11 mouse cellular contexts compared by ENCODE assay signal in the genomic region with DNA sequence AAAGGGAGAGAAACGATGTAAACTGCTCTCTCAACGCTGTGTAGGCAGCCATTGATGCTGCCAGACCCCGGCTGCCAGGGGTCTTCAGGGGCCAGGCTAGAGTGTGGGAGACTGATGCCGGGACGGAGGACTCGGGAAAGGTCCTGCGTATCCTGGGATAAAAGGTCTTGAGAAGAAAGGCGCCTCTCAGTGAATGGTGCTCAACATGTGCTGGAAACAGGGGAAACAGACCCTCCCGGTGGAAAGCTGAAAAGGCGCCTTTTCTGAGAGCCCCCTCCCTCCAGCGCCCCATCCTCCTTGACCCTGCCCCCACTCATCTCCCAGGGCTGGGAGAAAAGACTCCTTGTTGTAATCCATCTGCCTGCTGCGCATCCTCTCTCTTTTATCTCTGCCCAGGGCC.
DNase-seq lines count a peak whose midpoint lies in the region; ATAC-seq lines count a peak whose summit lies in the region.
"Had no signal": no experiment of that assay in that cellular context is flagged by ENCODE, and none has a peak within 500 bp of the region (broad histone marks: within the 10 kb centered on the region; RNA-seq: fewer than 3 reads in every experiment).

No protein-coding gene starts in this region.

- no peak overlapping the region for H3K4me3 ChIP-seq in heart, embryonic 15.5 days
- no peak overlapping the region for H3K4me3 ChIP-seq in forebrain, embryonic 16.5 days (replicated peaks; ENCODE audit: low read length)
- peak overlapping the region; percentile 18 for H3K4me3 ChIP-seq in midbrain, embryonic 13.5 days (replicated peaks)
- H3K4me3 ChIP-seq: megakaryocyte, embryonic 14.5 days had no signal

- H3K36me3 ChIP-seq in heart, embryonic 15.5 days, result no peaks in the 10 kb centered on the region
- H3K36me3 ChIP-seq in forebrain, embryonic 16.5 days (ENCODE audit: control insufficient read depth, insufficient read depth), result no peaks in the 10 kb centered on the region
- H3K36me3 ChIP-seq in midbrain, embryonic 13.5 days, result no peaks in the 10 kb centered on the region

- H3K27ac ChIP-seq in heart, embryonic 15.5 days, result no peak overlapping the region
- H3K27ac ChIP-seq in forebrain, embryonic 16.5 days (ENCODE audit: low read length), result no peak overlapping the region
- H3K27ac ChIP-seq in midbrain, embryonic 13.5 days, result peak overlapping the region; percentile 47; the same call in 1 of the 2 replicates

- H3K9me3 ChIP-seq in heart, embryonic 15.5 days (replicated peaks), result no peaks in the 10 kb centered on the region; the same call in 1 of the 2 replicates
- no peaks in the 10 kb centered on the region for H3K9me3 ChIP-seq in forebrain, embryonic 16.5 days (ENCODE audit: control insufficient read depth, low read length)
- peaks cover 3% of the 10 kb centered on the region; the same call in 1 of the 2 replicates for H3K9me3 ChIP-seq in midbrain, embryonic 13.5 days

- H3K9ac ChIP-seq in heart, embryonic 15.5 days, result no peak overlapping the region
- H3K9ac ChIP-seq in forebrain, embryonic 16.5 days (replicated peaks; ENCODE audit: low read depth, low read length), result no peak overlapping the region
- peak overlapping the region; percentile 41; the same call in 1 of the 2 replicates for H3K9ac ChIP-seq in midbrain, embryonic 13.5 days (replicated peaks)

- ATAC-seq in heart, embryonic 15.5 days (replicated peaks; ENCODE audit: insufficient number of reproducible peaks, insufficient read depth, low FRiP score, low read depth), result no peak
- ATAC-seq in forebrain, embryonic 16.5 days, result peak; percentile 50; the same call in 1 of the 2 replicates
- ATAC-seq in midbrain, embryonic 13.5 days, result peak; percentile 72
- ATAC-seq in megakaryocyte-erythroid progenitor cell, adult 5-6 weeks (replicated peaks; ENCODE audit: low FRiP score, low TSS enrichment, poor library complexity, severe bottlenecking), result no peak
- ATAC-seq in CD4-positive, CD25-positive, alpha-beta regulatory T cell, adult 4 months, result no peak

- 53% methylated on average over 12 of the region's 12 CpGs for WGBS in heart, embryonic 15.5 days
- 5% methylated on average over 12 of the region's 12 CpGs for WGBS in forebrain, embryonic 16.5 days
- WGBS in midbrain, embryonic 13.5 days, result 3% methylated on average over 12 of the region's 12 CpGs

- H3K4me2 ChIP-seq in heart, embryonic 15.5 days, result 0 out of 2 replicates have a peak overlapping the region, but pooled peaks have one; percentile 15
- H3K4me2 ChIP-seq in forebrain, embryonic 16.5 days (ENCODE audit: low read length), result peak overlapping the region; percentile 31
- peak overlapping the region; percentile 50 for H3K4me2 ChIP-seq in midbrain, embryonic 13.5 days (replicated peaks)

- H3K27me3 ChIP-seq in heart, embryonic 15.5 days, result no peaks in the 10 kb centered on the region; the same call in 1 of the 2 replicates
- H3K27me3 ChIP-seq in forebrain, embryonic 16.5 days (replicated peaks; ENCODE audit: control insufficient read depth, insufficient read depth, low read length), result no peaks in the 10 kb centered on the region
- no peaks in the 10 kb centered on the region; the same call in 1 of the 2 replicates for H3K27me3 ChIP-seq in midbrain, embryonic 13.5 days

- no peak for DNase-seq in heart, adult 8-10 months (ENCODE audit: low spot score)
- DNase-seq in embryo, embryonic 10.5 days (ENCODE audit: low spot score), result peak; percentile 72
- no peak for DNase-seq in spleen, postnatal 10 days (ENCODE audit: low spot score in 2 of 2)
- DNase-seq: adrenal gland, adult 8-10 months; thymus, postnatal 14 days had no signal

- H3K4me1 ChIP-seq in heart, embryonic 15.5 days (replicated peaks), result 0 out of 2 replicates have a peak, but pooled peaks cover 4% of the 10 kb centered on the region
- no peaks in the 10 kb centered on the region; the same call in 1 of the 2 replicates for H3K4me1 ChIP-seq in forebrain, embryonic 16.5 days (replicated peaks; ENCODE audit: control insufficient read depth, insufficient read depth, low read length)
- peaks cover 9% of the 10 kb centered on the region for H3K4me1 ChIP-seq in midbrain, embryonic 13.5 days (replicated peaks)
- H3K4me1 ChIP-seq: megakaryocyte, embryonic 14.5 days had no signal

Comparison
In these comparisons a context has a peak if more than half of its experiments do, and no peak if none do; other contexts are left out.
1. ATAC-seq: peak in forebrain, embryonic 16.5 days (single experiment) and midbrain, embryonic 13.5 days (single experiment); none in heart, embryonic 15.5 days (single experiment), megakaryocyte-erythroid progenitor cell, adult 5-6 weeks (single experiment) and CD4-positive, CD25-positive, alpha-beta regulatory T cell, adult 4 months (single experiment).
2. Peak in every context shown above with its lines, with median percentiles within 50 percentile points of each other: H3K4me2 ChIP-seq.